Mouse (Mus musculus): ENCODE results near the gene Ulk1.

Gene Ulk1

GRCm38 (mm10) chr5:110769272-110769671 is 40.6 kb downstream of the Ulk1 start:
- no peak for DNase-seq (ENCODE audit: low spot score)

GRCm38 (mm10) chr5:110763890-110764289 is 46.0 kb downstream of the Ulk1 start:
- DNase-seq (ENCODE audit: low spot score), result no peak

- DNase-seq (ENCODE audit: low spot score), result no peak
Observed at GRCm38 (mm10) chr5:110745021-110745420, 64.9 kb downstream of the Ulk1 start.

- DNase-seq (ENCODE audit: low spot score), result no peak
Observed at GRCm38 (mm10) chr5:110739496-110740275, 70.2 kb downstream of the Ulk1 start.

- DNase-seq (ENCODE audit: low spot score), result no peak
Observed at GRCm38 (mm10) chr5:110735606-110736005, 74.3 kb downstream of the Ulk1 start.
